Mouse (Mus musculus): ENCODE results near the gene Plekhm3.
A peak's percentile ranks its signal among the peaks of the same experiment; 100 is the strongest.
"Not testable (repeated sequence)": the region's sequence is repeated elsewhere in the genome, so short reads cannot be mapped to it uniquely, and the experiment has no call there.

Plekhm3 gene

DNA sequence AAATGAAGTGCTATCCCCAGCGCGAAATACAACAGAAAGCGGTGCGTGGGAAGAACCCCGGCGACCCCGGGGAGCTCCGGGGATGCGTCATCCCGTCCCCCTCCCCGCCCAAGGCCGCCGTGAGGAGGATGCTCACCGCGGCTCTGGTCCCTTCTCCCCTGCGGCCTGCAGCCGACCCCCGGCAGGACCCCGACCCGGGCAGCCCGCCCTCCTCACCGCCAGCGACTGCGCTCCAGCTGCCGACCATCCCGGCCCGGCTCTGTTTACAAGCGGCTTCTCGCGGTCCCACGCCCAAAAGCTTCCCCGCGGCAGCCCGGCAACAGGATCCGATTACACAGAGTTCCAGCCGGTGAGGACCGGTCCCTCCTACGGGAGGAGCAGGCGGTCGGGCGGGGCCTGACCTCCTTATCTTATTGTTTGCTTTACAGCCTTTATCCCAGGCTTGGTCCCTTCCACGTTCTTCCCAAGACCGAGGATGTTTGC, at the start of gene Plekhm3:
Gene Plekhm3, minus strand, starts transcription at position 346 of the 483 bp plus-strand sequence.
- peak; percentile 86 to 87 for DNase-seq (ENCODE audit: low spot score in 2 of 2)

DNA sequence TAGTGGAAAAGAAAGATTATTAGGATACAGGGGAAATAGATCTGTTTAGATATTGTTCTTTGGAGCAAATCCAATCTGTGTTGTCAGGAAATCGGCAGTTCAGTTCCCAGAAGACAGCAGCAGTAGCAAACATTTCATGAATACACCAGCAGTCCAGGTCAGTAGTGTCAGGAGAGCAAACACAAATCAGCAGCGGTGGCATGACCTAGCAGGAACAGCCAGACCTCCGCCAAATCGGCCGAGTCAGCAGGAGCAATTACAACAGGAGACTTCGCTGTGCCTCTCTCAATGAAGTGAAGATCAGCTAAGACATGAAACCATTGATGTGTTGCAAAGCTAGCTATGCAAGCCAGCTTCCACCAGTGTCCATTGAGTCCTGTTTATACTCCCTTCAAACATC, 49.0 kb upstream of the Plekhm3 start:
- no peak for DNase-seq (ENCODE audit: low spot score in 2 of 2)

DNA sequence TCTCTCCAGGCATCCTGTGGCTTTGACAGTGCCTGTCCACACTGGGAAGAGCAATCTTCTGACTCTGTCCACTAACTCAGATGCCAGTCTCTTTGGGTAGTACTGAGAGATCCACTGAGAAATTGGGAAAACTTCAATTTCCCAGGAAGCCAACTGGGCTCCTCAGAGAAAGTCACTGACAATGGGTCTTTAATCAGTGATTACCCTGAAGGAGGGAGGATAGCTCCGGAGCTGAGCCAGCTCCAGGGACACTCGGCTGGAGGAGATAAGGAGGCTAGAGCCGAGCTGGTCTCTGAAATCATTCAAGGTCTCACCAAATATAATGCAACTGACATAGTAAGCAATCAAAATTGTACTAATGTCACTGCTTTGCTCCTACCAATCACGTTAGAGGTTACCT, 47.9 kb upstream of the Plekhm3 start:
- no peak for DNase-seq (ENCODE audit: low spot score in 2 of 2)

DNA sequence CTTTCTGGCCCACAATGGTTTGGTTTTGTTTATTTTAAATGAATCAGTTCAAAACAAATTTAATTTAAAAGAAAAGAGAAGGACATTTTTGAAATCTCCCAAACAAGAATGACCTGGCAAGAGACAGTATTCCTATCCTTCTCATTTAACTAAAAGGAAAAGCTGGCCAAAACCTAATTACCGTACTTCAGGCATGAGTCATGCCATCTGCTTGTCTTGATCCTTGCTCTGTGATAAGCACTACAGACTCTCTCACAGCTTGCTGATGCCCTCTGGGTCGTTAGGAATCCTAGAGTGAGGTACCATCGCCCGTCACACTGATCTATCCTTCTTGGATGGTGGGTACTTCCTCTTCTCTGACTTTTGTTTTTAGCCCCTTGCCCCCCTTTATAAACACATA, 36.6 kb upstream of the Plekhm3 start:
- DNase-seq (ENCODE audit: low spot score in 2 of 2) = no peak

DNA sequence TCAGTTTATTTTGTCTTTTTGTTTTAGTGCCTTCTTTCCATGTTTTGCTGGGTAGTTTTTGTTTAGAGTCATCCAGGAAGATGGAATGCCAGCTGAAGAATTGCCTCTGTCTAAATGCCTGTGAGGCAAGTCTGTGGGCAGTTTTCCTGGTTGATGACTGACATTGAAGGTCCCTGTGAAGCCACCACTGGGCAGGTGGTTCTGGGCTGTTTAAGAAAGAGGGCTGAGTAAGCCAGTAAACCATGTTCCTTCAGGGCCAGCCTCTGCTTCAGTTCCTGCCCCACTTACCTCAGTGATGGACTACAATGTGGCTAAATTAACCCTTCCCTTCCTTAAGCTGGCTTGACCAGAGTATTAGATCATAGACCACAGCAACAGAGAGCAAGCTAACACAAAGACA, 31.6 kb upstream of the Plekhm3 start:
- no peak for DNase-seq (ENCODE audit: low spot score in 2 of 2)

DNA sequence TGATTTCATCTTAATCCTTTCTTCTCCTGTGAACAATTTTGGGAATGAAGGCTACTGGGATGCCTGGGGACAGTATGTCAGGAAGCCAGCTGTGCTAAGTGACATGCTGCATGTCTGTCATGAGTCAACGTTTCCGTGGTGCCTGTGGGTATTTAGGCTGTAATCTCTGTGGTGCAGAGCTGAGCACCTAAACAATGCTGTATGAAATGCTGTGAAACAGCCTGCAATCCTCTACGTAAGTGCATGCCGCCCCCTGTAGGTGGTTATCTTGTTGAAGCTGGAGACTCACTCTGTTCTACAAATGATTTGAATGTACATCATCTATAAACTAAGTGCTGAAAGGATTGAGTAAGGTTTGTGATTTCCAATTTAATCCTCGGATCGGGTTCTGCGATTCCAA, 29.5 kb upstream of the Plekhm3 start:
- peak; percentile 66 to 84 for DNase-seq (ENCODE audit: low spot score in 2 of 2)

DNA sequence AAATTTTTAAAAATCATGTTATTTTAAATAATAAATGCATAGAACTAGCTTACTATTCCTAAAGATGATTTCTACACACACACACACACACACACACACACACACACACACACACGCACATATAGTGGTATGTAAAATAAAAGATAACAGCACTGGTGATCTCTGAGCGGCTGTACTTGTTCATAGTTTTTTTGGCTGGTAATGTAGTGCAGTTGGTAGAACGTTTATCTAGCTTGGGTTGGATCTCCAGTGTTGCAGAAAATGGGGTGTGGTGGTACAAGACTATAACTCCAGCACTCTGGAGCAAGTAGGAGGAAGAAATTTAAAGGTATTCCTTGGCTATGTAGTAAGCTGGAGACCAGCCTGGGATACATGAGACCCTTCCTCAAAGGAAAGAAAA, 26.6 kb upstream of the Plekhm3 start:
- DNase-seq (ENCODE audit: low spot score in 2 of 2) = no peak

DNA sequence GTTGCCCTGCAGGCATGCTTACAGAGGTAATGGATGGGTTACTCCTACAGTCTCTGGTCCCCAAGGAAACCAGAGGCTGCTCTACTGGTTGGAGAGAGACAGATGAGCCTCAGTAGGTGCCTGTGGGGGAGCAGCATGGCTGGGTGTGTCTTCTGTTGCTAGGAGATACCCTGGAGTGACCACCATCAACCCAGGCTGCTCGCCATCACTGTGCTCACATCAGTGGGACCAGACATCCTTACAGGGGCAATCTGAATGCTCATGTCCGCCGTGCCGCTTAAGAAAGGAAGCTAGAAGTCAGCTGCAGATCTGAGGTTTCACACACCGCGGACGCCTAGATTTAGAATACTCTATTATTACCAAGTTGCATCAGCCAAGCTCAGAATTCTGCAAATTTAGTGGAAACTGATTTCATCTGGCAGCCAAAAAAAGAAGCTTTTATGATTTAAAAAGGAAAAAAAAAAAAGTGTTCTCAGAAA, 21.7 kb upstream of the Plekhm3 start:
- peak; percentile 52 to 66 for DNase-seq (ENCODE audit: low spot score in 2 of 2)

DNA sequence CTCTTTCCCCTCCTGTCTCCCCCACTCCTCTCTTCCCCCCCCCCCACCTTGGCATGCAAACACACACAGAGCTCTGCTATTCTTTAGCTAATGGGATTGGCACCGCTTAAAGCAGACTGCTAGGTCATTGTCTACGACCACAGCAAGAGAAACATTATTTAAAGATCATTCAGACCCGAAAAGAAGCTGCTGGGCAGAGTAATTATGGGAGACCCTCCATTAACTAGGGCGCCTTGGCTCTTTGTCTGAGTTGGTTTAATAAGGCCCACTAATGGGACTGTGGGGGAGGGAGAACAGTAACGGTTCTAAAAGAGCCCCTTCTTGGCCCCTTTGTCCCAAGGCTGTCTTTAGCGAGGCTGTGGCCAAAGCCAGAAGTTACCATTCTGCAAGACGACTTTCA, 18.7 kb upstream of the Plekhm3 start:
- no peak for DNase-seq (ENCODE audit: low spot score in 2 of 2)

DNA sequence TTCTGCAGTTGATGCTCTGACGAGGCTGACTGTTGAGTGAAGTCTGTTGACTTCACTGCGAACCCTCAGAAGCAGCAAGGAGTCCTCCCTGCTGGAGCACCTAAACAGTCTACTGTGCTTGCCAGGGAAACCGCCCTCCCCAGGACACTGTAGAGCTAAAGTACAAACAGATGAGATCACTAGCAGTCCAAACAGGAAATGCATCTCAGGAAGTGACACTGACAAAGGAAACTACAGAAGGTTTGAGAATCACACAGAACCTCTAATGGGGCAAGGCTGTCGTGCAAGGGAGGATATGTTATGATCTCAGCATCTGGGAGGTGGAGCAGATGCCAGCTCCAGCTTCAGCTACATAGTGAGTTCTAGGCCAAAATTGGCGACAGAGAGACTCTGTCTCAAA, 14.1 kb upstream of the Plekhm3 start:
- no peak for DNase-seq (ENCODE audit: low spot score in 2 of 2)

DNA sequence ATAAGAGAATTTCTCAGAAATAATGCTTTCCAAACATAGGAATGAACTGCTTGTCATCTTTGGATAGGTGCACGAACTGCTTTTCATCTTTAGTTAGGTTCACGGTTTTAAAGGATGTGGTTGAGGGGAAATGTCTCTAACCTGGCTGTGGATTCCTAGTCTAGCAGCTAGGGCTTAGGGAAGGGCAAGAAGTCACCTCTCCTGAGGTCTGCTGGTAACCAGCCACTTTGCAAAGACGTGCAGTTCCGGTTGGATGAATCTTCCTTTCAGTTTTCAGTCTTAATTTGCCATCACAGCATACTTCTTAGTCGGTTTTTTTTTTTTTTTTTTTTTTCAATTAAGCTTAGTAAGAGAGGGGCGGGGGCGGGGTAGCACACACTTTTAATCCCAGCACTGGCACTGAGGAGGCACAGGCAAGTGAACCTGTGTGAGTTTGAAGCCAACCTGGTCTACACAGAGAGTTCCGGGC, 431 bp upstream of the Plekhm3 start:
- DNase-seq (ENCODE audit: low spot score in 2 of 2) = no peak

DNA sequence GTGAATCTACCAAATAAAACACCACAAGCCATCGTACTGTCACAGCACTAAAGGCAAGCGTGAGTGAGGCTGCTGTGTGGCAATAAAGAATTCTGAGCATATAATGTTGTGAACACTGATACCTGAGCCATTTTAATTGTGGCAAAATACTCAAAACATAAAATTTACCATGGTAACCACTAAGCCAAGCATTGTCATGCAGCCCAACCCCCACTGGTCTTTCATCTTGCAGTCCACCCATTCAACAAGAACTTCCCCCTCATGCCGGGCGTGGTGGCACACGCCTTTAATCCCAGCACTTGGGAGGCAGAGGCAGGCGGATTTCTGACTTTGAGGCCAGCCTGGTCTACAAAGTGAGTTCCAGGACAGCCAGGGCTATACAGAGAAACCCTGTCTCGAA, 1.8 kb downstream of the Plekhm3 start:
- not testable (repeated sequence) for DNase-seq (ENCODE audit: low spot score in 2 of 2)

DNA sequence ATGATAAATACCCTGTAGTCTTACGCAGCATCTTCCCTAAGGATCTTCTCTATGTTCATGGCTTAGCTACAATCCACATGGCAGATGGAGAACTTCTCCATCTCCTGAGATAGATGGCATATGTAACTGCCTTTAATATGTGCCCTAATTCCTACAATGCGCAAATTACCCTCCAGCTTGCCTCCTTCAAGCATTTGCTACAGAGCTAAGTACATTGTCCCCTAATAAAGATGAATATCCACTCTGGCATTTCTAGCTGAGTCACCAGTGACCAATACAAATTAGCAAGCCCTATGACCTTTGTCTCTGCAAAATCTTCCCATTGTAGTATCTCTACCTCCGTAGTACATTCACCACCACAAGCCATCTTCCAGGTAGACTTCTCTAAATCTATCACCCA, 6.4 kb downstream of the Plekhm3 start:
- DNase-seq (ENCODE audit: low spot score in 2 of 2) = no peak

DNA sequence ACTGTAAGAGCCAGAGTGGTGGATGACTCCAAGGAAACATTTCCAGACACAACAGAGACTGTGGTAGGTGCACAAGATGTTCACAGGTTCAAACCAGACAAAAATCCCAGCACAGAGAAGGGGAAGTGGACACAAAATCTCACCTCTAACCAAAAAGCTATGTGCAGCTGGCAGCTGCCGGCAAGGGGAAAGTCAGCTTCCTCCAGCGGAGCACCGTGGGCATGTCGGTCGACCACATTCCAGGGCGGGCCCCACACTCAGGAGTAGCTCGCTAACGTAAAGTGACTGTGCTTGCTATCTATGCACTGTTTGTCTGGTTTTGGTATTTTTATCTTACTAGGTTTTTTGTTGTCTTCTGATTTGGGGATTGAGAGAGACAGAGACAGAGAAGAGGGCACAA, 7.2 kb downstream of the Plekhm3 start:
- no peak for DNase-seq (ENCODE audit: low spot score in 2 of 2)

DNA sequence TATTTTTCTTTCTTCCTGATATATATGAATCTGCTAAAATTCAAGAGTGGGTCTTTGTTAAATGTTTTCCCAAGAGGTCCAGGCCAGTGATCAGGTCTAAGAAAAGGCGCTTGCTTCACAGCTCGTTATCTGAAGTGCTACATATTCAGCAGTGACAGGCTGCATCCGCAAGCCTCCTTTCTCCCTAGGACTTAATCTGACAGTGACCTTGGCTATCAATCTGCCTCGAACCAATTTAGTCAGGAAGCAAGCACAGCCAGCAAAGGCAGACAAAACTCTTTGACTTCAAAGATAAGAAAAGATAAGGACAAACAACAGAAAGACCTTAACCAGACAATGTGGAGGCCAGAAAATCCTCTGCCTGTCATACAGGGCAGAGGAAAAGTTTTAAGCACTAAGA, 10.5 kb downstream of the Plekhm3 start:
- DNase-seq (ENCODE audit: low spot score in 2 of 2) = no peak

DNA sequence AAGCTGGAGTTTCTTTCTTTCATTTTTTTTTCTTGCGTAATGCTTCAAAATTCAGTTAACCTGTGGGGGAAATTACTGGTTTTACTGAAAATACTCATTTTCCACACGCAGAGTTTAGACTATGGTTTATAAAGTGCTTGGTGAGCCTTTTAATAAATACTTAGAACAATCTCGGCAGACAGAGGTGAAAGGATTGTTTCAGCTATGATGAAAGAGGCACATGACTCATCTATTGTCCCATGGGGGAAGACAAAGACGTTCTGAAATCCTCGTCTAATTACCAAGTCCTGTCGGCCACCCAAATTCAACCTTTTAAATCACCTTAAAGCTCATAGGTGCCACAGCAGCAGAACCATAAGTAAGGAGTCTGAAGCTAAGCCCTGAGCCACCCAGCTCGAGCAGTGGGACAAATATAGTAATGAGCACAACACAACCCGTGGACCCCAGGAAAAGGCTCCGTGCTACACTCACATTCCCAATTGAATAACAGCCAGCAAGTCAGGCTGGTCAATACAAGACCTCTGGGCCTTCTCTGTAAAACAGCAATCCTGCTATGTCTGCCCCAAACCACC, 11.3 kb downstream of the Plekhm3 start:
- no peak for DNase-seq (ENCODE audit: low spot score in 2 of 2)

DNA sequence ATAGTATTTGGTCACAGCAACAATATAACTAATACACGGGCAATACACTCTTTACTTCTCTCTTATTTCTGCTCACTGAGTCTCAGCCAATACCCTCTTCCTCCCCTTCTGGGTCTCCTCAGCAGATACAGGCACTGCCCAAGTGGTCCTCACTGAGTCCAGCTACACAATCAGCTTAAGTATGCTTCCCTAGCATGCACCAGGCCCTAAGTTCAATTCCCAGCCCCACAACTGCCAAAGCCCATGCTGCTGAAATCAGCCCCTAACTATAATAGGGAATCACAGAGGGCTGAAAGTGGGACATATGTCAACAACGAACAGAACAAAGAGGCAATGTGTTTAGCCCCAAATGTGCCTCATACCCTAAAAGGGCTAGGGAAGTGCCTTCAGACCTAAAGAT, 11.9 kb downstream of the Plekhm3 start:
- DNase-seq (ENCODE audit: low spot score in 2 of 2) = no peak

DNA sequence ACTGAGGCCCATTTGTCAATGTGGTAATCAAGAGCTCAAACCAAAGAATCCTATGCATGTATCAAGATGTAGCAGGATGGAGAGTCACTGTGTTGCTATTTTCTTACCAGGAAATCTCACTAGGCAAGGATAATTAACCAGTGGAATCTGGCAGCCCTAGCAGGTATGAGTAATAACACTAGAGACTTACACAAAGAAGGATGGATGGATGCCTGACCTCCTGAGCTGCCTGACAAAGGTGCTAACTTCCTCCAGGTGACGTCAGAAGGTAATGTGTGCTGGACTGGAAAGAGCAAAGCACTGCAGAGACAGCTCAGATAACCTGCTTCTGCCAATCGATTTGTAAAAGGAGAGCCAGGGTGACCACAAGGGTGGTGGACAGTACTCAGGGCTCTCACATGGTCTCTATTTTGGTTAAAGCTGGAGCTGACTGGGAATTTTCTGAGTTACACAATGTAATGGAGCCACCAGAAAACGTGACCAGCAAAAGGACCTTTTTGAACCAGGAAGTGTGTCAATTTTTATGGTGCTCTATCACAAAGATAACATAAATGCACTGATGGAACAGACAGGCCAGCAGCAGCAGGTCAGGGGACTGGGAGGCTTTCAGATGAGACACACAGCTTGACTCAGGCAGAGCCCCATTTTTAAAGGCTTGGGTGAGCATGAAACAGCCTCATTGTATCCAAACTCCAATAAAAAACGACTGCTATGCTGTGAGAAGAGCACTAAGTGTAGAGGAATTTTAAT, 14.4 kb downstream of the Plekhm3 start:
- no peak for DNase-seq (ENCODE audit: low spot score in 2 of 2)

DNA sequence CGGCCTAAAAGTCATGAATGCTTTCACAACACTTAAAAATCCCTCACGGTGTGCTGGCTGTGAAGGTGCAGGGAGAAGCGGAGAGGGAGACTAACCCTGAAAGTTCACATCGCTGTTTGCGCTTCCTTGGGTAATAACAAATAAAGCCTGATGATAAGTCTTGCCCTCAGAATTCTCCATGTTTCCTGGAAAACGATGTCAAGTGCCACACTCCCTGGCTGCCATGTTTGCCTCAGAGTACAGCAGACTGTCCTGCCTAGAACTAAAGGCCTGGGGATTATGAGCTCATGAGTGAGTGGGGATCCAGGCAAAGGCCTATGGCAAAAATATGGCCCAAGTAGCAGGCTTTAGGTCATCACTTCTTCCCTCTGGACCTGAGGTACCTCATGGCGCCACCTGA, 17.7 kb downstream of the Plekhm3 start:
- no peak for DNase-seq (ENCODE audit: low spot score in 2 of 2)

DNA sequence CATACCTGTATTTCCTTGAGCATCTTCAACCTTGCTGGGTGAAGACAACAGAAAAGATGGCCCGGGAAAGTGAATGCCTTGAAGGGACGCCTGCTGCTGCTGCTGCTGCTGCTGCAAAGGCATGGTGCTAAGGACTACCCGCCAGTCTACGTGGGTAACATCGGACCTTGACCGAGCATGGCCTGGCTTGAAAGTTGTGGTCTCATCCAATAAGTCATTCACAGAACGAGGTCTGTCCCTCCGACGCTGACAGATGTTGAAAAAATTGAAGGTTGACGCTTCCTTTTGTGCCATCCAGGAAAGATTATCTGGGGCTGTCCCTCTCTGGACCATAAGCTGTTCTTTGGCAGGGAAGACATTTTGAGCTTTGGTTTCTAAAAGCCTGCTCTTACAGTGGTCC, 18.9 kb downstream of the Plekhm3 start:
- DNase-seq (ENCODE audit: low spot score in 2 of 2) = no peak

DNA sequence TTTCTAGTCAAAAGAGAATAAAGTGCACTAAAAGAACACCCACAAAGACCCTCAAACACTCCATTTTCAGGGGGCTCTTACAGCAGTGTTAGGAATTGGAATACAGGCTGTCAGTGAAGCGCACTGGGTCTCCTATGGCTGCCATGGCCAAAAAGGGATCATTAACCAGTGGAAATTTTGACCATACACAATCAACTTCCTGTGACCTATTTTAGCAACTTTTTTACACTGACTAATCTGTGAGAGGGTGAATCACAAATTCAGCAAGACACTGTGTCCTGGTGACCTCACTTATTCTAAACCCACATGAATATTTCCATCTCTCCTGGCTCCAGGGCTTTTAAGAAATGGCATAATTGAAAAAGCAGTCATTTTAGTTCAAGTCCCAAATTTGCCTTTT, 23.7 kb downstream of the Plekhm3 start:
- DNase-seq (ENCODE audit: low spot score in 2 of 2) = no peak

DNA sequence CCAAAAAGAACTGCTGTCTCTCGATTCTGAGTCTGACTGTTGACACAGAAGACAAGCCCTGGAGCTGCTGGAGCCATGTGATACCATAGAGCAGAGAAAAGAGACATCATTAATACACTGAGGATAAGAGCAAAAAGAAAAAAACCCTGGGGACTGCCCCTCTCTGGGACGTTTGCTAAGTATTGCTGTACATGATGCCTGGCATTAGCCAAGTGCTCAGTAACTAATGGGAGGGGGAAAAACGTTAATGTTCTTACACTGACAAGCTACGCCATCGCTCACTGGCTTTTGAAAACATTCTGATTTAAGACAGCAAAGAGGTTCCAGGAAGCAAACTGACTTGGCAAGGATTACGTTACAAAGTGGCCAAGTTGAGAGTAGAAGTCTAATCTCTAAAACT, 26.5 kb downstream of the Plekhm3 start:
- no peak for DNase-seq (ENCODE audit: low spot score in 2 of 2)

DNA sequence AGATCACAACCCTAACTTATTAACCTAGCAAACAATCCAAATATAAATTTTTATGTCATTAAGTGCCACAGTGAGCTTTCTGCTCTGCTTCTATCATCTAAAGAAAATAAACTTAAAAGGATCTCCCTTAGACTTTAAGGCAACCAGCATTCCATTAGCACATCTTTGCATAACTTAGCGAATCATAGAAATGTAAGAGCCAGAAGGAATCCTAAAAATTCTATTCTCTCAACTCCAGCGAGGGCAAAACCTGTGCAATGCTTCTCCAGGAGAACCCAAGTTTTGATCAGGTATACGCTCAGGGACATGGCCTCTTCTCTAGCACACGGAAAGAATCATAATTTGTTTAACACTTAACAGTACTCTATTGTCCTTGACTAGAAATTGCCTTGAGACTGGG, 27.0 kb downstream of the Plekhm3 start:
- no peak for DNase-seq (ENCODE audit: low spot score in 2 of 2)
